Mouse (Mus musculus): Measurements from ENCODE around the gene Trpm2. TPM values are rescaled to one million over a fixed set of nuclear protein-coding genes. Genes with fewer than 3 reads are reported as not detected.
A peak's percentile ranks its signal among the peaks of the same experiment; 100 is the strongest.
"Not testable (repeated sequence)": the region's sequence is repeated elsewhere in the genome, so short reads cannot be mapped to it uniquely, and the experiment has no call there.

The Trpm2 gene
- total RNA-seq, 2 experiments from 2014 or later: 0.04 to 0.33 TPM

DNA sequence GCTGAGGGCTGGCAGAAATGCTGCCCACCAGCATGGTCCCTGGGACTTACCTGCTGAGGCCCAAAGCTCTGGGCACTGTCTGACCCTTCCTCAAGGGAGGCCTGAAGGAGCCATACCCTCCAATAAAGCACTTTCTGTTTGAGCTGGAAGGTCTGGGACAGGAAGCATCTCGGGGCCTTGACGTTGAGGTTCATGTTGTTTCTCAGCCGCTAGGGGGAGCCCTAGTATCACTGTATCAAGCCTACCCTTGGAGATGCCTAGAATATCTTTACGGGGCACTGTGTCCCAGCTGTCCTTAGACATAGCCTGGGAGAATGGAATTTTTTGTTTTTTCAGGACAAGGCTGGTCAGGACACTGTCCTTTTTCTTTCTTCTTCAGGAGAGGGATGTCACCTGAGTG lies 14.3 kb upstream of the Trpm2 start:
- intact Hi-C loops (cut with DNase I; ENCODE audit: low total_unique reads): loop anchor here (5.0 kb wide), 1 partner anchor 178 kb away; no protein-coding TSS in a partner anchor
- peak; percentile 67 for DNase-seq

DNA sequence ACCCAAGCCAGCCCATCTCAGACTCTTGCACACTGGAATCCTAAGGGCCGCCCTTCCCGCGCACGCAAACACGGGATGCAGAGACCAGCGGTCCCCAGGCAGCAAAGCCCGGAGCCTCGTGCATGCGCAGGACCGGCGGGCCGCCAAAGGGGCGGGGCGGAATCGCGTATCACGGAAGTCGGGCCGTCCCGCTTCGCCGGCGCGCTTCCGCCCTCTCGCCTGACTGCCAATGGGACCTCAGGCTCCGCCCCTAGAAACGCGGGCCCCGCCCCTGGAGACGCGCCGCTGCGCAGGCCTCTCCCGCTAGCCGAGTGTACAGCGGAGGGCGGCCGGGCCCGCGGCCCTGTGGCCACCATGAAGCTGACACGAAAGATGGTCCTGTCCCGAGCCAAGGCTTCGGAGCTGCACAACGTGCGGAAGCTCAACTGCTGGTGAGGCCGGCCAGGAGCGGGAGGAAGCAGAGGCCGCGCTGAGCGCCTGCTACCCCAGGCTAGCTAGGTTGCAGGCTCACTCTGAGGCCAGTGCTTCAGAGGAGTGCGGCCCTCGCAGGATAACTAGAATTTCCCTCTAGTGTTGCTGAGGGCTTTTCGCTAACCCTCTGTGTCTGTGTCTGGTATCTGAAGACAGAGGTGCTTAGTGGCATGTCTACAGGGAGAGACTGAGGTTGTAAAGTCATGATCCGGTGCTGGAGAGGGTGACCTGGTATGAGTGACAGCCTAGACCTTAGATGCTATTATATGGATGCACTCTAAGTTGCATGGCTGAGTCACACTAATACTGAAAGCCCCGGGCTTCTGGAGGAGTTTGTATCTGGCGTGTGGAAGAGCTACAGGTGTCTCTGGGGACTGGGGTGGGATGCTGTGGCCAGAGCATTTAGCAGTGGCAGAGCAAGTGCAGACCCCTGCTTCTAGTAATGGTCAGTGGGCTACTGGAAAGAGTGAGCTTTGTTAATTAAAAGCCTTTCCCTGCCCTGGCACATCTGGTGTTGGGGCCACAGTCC lies 8.3 kb upstream of the Trpm2 start, which contains the start of gene 1810043G02Rik:
Gene 1810043G02Rik, plus strand, starts transcription at position 174 of the 1,000 bp plus-strand sequence.
- intact Hi-C loops (cut with DNase I; ENCODE audit: low total_unique reads): no loop called here
- DNase-seq: peak; percentile 100

DNA sequence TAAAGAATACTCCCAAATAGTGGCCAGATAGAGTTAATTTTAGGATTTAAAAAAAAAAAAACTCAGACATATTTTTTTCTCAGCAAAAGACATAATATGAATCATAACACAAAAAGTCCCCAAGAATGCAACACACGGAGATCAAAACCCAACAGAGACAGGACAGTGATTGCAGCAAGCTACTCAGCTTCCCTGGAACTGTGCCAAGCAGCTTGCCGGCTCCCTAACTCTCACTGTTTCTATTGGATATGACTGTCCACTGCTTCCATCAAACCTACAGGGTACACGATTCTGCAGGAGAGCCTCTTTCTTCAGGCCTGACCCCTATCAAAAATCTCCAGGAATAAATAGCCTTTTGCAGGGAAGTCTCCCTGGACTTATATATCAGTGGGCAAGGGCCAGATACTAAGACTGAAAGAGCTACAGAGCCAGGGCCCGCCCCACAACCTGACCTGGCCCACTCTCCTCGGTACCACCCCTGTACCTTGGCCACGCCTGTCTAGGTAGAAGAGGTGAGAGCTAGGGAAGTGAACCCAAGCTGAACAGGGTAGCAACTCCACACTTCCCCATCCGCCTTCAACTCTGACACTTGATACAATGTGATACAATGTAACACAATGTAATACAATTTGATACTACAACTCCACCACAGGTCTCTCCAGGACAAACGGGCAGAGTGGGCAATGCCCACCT lies 6.2 kb upstream of the Trpm2 start:
- DNase-seq: no peak
- intact Hi-C loops (cut with DNase I; ENCODE audit: low total_unique reads): no loop called here

DNA sequence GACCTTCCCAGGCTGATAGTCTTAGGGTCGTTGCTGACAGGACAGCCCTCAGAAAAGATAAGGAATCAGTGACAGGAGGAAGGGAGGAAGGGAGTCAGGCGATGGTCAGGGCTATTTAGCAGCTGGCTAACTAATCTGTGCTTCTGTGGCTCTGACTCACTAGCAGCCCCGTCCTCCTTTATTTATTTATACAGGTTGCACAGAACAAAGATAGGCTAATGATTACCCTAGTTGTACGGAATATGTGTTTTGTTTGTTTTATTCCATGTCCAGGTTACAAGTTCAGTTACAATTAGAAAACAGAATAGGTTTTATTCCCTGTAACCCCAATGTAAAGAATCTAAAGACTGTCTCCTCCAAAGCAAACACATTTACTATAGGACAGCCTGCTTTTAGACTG lies 5.3 kb upstream of the Trpm2 start:
- intact Hi-C loops (cut with DNase I; ENCODE audit: low total_unique reads): no loop called here
- DNase-seq: no peak

DNA sequence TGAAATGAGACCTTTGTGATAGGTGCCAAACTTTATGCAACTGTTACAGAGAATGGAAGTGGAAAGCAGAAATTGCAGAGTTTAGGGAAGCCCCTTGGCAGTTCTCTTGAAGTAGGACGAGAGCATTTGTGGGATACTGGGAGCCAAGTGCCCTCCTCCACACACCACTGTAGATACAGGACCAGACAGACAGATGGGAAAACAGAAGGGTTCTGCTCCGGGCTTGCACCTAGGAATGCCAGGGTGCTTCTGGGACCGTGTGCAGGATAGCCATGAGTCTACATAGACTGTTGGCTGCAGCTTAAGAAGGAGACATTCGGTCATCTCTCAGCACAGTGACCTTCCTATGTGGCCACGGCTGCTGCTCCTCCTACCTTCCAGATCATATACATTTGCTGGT lies 4.4 kb upstream of the Trpm2 start:
- no peak for DNase-seq
- intact Hi-C loops (cut with DNase I; ENCODE audit: low total_unique reads): no loop called here

DNA sequence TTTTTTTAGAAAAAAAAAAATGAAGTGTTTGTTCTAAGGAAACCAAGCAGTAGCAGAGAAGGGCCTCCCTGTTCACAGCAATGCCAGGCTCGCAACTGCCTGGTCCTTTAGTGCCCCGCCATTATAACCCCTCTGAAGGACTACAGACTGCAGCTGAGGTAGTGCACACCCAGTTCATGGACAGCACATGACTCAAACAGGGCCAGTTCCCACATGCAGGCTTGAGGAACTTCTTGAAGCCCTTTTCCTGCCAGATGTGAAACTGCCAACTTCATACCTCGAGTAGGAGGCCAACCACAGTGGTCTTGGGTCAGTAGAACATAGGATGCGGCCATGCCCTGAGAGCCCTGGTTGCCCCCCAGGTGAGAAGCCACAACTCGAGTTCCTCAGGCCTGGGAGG lies 4.0 kb upstream of the Trpm2 start:
- DNase-seq: no peak
- intact Hi-C loops (cut with DNase I; ENCODE audit: low total_unique reads): no loop called here

DNA sequence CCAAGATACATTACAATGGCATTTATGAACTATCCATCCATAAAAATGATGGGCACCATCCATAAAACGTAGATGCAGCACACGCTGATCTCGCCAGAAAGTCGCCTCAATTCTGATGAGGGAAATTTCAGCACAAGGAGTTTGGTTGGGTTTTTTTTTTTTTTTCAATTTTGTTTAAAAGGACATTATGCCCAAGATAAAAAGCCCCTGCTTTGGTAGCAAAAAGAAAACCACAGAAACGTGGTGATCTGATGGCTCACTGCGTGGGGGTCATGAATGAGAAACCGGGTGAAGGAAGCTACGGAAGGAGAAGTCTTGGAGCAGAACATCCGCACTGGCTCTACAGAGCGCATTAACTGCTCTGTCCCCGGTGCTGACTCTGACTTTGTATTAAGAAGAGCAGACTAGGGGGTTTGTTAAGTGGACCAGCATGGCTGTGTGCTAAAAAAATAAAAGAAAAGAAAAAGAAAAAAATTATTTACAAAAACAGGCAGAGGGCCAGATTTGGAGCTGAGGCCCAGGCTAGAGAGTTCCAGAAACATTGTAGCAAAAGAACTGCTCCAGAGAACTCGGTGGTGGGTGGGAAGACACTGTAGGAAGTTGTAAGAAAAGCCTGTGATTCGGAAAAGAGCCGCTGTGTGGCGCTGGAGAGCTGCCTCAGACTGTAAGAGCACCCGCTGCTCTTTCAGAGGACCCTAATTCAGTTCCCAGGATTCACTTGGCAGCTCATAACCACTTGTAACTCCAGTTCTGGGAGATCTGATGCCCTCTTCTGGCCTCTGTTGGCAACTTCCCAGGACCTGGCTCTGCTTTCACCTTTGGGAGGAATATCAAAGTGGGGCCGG lies 1.6 kb upstream of the Trpm2 start:
- DNase-seq: no peak
- intact Hi-C loops (cut with DNase I; ENCODE audit: low total_unique reads): no loop called here

DNA sequence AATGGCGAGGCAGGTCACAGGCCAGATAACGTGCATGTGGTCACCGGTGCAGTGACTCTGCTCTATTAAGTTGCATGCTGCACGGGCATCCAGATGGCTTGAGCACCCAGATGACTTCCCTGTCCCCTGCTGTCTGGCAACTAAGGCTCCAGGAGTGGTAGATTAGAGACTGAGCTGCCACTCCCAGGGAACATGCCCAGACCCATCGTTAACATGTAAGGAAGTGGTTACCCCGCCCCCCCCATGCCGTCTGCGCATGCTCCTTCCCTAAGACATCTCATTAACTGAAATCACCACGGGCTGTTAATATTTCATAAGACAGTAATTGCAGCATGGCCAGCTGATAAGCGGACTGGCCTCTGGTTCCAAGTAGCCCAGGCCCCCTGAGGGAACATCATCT lies 828 bp upstream of the Trpm2 start:
- DNase-seq: no peak
- intact Hi-C loops (cut with DNase I; ENCODE audit: low total_unique reads): no loop called here

DNA sequence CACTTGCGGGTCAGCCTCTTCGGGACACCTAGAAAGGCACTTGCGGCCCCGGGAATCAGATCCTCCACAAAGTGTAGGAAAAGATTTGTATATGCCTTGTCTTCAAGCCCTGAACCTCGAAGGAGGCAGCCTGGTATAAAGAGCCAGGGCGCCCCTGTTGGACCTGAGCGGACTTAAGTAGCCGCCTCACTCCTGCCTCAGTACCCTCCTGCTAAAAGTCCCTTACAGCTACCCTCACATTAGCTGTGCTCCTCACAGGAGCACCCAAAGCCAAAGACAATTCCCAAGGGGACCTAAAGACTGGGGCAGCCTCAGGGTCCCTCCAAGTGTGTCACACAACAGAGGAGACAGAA lies 414 bp downstream of the Trpm2 start:
- intact Hi-C loops (cut with DNase I; ENCODE audit: low total_unique reads): no loop called here

DNA sequence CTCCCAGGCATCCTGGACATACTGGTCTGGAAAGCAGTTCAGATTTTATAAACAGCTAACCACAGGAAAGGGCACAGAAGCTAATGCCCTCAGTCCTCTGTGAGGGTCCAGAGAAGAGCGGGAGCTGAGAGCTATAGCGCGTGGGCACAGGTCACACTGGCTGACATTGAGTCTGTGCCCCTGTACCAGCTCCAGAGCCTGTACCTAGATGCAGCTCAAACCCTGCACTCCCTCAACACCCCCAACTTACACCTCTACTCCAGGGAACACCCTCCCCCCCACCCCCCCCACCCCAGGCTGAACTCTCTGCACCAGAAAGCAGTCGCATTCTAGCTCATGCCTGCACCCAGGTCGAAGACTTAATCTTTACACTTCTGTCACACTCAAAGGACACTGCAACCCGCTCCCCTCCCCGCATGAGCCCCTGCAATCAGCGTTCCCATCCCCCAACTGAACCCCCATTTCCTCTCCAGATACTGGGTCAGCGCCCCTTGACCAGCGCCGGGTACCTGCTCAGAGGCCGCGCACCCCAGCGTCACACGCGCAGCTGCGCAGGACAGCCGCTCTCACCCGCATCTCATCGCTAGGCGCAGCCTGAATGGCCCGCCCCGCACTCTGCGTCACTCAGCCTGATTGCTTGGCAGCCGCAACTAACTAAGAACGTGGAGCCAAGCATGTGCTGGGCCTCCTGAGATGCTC lies 940 bp downstream of the Trpm2 start:
- DNase-seq: peak; percentile 50
- intact Hi-C loops (cut with DNase I; ENCODE audit: low total_unique reads): no loop called here

More for the DNA sequence above, 414 bp downstream of the Trpm2 start:
- no peak for DNase-seq

DNA sequence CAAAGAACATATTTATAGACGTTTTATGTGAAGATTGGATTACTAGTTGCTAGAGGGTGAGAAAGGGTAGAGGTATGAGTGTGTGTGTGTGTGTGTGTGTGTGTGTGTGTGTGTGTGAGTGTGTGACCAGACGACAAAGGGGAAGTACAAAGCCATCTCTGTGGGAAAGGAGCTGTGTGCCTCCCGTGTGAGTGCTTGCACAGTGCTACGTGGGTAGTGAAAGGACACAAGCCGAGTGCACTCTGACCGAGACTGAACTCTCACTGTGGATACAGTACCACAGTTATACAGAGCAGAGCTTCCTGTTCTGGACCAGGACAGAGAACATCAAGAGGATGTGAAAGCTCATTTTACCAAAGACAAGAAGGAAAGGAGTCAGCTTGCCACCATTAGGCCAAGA lies 6.4 kb downstream of the Trpm2 start:
- DNase-seq: no peak
- intact Hi-C loops (cut with DNase I; ENCODE audit: low total_unique reads): no loop called here

DNA sequence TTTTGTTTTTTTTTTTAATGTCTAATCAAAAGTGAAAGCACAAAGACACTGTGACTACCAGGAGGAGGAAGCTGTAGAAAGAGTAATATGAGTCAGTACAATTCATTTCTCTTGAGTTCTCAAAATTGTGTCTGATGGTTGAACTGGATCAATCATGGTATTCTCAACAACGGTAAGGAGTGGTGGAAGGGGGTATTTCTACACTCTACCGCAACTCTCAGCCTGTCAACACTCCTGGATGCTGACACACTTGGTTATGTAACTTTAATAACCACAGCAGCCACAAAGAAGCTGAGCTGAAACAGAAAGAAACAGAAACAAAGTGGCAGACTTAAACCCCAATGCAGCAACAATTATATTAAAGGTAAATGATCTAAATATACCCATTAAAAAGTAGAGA lies 7.6 kb downstream of the Trpm2 start:
- no peak for DNase-seq
- intact Hi-C loops (cut with DNase I; ENCODE audit: low total_unique reads): no loop called here

DNA sequence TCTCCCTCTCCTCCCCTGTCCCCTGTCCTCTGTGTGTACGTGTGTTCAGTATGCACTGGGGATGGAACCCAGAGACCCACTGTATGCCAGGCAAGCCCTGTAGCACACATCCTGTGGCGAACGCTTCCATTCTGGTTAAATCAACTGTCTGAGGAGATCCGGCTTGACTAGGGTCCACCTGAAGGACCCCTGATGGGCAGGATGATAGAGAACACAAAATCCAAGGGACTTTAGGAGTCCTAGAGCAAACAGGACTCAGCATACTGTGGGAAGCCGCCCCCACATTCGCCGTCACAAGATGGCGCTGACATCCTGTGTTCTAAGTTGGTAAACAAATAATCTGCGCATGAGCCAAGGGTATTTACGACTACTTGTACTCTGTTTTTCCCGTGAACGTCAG lies 19.9 kb downstream of the Trpm2 start:
- DNase-seq; intact Hi-C loops (cut with DNase I; ENCODE audit: low total_unique reads): not testable (repeated sequence)

DNA sequence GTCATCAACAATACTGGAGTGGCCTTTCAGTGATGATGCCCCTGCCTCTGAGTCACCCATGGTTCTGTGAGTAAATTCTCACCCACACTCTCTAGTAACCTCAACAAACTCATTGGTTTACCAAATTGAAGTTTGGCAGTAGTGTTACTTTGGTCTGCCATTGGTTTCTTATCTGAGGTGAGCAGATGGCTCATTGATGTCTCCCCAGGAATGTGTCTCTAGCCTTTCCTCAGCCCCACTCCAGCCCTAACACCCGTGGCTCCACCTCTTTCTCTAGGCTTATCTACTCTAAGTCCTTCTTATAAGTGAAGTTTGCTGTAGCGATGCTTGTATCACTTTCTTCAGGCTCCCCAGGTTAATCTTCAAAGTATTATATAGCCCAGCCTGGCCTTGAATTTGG lies 30.7 kb downstream of the Trpm2 start:
- DNase-seq: no peak
- intact Hi-C loops (cut with DNase I; ENCODE audit: low total_unique reads): no loop called here

DNA sequence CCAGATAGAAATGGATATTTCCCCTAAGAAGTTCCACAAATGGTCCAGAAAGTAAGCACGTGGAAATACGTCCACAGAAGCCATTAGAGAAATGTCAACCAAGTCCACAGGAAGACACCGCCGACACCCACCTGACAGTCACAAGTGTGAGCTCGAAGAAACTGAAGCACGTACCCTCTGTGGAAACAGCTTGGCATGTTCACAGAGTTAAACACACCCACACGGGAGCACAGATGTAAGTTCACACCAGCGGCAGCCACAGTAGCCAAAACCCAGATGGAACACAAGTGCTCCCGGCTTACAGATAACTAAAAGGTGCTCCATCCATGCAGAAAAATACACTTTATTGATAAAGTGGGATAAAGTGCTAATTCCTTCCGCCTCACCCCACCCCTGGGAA lies 43.0 kb downstream of the Trpm2 start:
- intact Hi-C loops (cut with DNase I; ENCODE audit: low total_unique reads): no loop called here
- DNase-seq: no peak

DNA sequence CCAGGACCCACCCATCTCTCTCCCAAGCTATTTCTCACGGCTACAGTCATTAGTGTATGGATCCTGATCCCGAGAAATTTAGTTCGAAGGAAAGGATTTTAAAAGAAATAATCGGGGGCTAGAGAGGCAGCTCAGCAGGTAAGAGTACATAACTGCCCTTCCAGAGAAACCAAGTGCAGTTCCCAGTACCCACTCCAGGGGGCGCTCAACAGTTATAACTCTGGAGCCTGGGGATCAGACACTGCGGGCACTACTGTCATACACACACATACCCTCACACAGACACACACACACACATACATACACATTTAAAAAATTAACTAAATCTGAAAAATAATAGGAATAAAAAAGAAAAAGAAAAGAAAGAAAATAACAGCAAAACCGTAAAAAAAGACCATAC lies 44.2 kb downstream of the Trpm2 start:
- DNase-seq: peak; percentile 32
- intact Hi-C loops (cut with DNase I; ENCODE audit: low total_unique reads): no loop called here

DNA sequence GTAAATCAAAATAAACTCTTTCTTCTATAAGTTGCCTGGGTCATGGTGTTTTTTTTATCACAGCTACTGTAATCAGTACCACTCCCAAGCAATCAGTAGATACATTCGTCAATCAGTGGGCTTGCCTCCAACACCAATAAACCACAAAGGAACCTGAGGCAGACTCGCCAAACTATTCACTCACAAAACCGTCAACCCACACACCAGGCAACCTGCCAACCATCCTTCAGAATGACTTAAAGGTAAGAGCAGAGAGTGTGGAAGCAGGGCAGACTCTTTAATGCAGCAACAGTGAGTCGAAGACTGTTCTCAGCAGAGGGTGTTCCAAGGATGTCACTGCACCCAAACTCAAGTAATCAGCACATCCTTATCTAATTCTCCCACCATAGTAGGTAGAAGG lies 47.7 kb downstream of the Trpm2 start:
- DNase-seq: no peak
- intact Hi-C loops (cut with DNase I; ENCODE audit: low total_unique reads): no loop called here

DNA sequence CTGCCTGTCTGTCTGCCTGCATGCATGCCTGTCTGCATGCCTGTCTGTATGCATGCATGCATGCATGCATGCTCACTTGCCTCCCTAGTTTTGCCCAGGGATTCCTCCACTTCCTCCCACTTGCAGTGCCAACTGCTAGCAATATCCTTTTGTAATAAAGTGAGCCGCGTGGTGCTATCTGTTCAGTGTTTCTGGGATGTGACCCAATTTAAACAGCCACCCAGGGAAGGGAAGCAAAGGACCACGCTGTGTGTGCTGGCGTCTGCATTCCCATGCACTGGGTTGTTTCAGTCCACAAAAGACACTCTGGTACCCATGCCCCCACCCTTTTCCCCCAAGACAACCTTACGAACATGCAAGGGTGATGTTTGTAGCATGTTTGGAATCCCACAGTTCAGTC lies 49.4 kb downstream of the Trpm2 start:
- DNase-seq: no peak
- intact Hi-C loops (cut with DNase I; ENCODE audit: low total_unique reads): no loop called here

DNA sequence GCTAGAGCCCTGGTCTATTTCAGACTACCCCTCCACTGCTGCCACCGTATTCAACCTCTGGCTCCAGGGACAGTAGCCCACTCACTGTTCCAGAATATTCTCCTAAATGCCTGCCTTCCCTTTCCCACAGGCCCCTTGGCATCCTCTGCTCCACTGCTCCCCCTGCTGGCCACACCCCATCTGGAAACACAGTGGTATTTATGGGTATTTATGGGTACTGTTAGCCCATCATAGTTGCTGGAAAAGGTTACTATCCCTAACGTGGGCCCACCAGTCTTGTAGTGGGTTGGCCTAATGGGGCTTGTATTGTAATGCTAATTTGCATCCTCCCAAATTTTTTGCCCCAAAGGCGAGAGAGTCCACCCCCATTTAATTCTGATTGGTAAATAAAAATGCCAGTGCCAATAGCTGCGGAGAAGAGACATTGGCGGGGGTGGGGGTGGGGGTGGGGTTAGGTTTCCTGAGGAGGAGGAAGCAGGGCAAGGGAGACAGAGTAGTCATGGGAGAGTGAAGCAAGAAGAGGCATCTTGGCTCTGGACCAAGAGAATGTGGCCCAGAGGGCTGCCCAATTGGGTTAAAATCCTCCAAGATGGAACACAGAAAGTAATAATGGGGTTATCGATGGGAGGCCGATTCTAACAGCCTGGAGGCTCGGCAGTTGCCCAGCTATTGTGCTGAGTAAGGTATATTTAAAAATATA lies 53.6 kb downstream of the Trpm2 start:
- peak; percentile 55 for DNase-seq
- intact Hi-C loops (cut with DNase I; ENCODE audit: low total_unique reads): loop anchor here (5.0 kb wide), 1 partner anchor 289 kb away; no protein-coding TSS in a partner anchor
